Mouse (Mus musculus): ENCODE data around the gene Cops7b. TPM values are rescaled to one million over a fixed set of nuclear protein-coding genes. Genes with fewer than 3 reads are reported as not detected.

Cops7b gene
- polyA plus RNA-seq, 1 experiment from 2014 or later, result 45.4 TPM

DNA sequence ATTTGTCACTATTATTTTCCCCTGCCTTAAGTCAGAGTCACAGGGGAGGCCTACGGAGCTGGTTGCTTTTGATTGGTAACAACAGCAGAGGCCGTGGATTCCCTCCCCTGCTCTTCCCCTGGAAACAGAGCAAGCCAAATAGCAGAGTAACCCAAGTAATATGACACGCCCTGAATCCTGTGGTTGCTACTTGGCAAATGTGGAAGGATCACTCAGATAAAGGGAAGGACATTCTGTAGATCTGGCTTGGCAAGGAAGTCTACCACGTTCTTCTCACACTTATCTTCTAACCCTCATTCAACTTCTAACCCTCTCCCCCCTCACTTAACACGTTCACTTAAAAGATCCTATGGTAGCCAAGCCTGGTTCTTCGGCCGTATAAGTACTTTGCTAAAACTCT lies 24.8 kb upstream of the Cops7b start:
- Histone ChIP-seq H3K27me3 (ENCODE audit: insufficient read depth, low read length) (no peaks in the 10 kb centered on the region), H3K4me3 (ENCODE audit: low read length) (no peak overlapping the region), H3K4me2 (replicated peaks; ENCODE audit: low read depth, low read length) (no peak overlapping the region), H3K4me1 (ENCODE audit: insufficient read depth, low read length) (no peaks in the 10 kb centered on the region), H3K9ac (replicated peaks; ENCODE audit: low read length) (no peak overlapping the region), H3K36me3 (ENCODE audit: insufficient read depth, low read length) (peaks cover 1% of the 10 kb centered on the region; the same call in 1 of the 2 replicates), H3K27ac (ENCODE audit: low read length) (no peak overlapping the region), H3K9me3 (ENCODE audit: low read length) (no peaks in the 10 kb centered on the region)
- 63% methylated on average over 7 of the region's 7 CpGs for WGBS
- no peak for ATAC-seq (ENCODE audit: low FRiP score, low TSS enrichment)

DNA sequence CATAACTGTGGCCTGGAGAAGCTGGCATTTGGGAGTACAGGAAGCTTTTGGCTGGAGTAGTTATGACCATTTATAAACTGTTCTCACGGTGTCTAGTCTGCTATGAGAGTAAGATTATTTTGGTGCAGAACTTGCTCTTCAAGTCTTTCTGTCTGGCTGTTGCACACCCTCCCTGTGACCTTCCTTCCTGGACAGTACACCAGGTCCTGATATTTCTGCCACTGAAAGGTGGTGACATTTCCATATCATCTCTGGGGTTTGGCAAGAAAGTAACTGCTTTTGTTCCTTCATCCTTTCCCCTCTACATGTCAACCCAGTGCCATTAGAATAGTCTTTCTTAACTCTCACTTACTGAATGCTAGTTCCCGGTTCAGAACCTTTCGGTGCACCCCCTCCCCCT lies 23.5 kb upstream of the Cops7b start:
- Histone ChIP-seq H3K27me3 (ENCODE audit: insufficient read depth, low read length) (no peaks in the 10 kb centered on the region), H3K9ac (replicated peaks; ENCODE audit: low read length) (no peak overlapping the region), H3K4me3 (ENCODE audit: low read length) (no peak overlapping the region), H3K4me1 (ENCODE audit: insufficient read depth, low read length) (no peaks in the 10 kb centered on the region), H3K36me3 (ENCODE audit: insufficient read depth, low read length) (peaks cover 9% of the 10 kb centered on the region), H3K9me3 (ENCODE audit: low read length) (no peaks in the 10 kb centered on the region), H3K4me2 (replicated peaks; ENCODE audit: low read depth, low read length) (no peak overlapping the region), H3K27ac (ENCODE audit: low read length) (no peak overlapping the region)
- ATAC-seq (ENCODE audit: low FRiP score, low TSS enrichment), result no peak
- WGBS, result 88% methylated on average over 3 of the region's 3 CpGs

DNA sequence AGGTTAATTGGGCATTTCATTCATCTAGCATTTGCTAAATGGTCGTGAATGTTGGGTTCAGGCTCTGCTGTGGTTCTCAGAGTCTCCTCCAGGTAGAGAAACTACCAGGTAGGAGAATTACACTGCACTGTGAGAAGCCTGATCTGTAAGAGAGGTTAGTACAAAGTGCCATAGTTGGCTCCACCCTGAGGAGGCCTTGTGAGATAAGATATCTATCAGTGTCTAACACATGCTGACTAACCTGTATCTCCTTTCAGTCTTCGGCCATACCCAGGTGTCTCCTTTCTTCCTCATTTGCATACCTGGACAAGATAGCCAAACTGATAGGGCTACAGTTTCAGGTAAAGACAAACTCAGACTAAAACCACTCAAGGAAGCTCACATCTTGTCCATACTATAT lies 20.0 kb upstream of the Cops7b start:
- Histone ChIP-seq H3K9ac (replicated peaks; ENCODE audit: low read length) (no peak overlapping the region), H3K4me2 (replicated peaks; ENCODE audit: low read depth, low read length) (no peak overlapping the region), H3K36me3 (ENCODE audit: insufficient read depth, low read length) (peaks cover 11% of the 10 kb centered on the region), H3K27ac (ENCODE audit: low read length) (no peak overlapping the region), H3K4me1 (ENCODE audit: insufficient read depth, low read length) (no peaks in the 10 kb centered on the region), H3K9me3 (ENCODE audit: low read length) (no peaks in the 10 kb centered on the region), H3K4me3 (ENCODE audit: low read length) (no peak overlapping the region), H3K27me3 (ENCODE audit: insufficient read depth, low read length) (no peaks in the 10 kb centered on the region)
- no peak for ATAC-seq (ENCODE audit: low FRiP score, low TSS enrichment)
- 73% methylated on average over 2 of the region's 2 CpGs for whole genome bisulfite sequencing

DNA sequence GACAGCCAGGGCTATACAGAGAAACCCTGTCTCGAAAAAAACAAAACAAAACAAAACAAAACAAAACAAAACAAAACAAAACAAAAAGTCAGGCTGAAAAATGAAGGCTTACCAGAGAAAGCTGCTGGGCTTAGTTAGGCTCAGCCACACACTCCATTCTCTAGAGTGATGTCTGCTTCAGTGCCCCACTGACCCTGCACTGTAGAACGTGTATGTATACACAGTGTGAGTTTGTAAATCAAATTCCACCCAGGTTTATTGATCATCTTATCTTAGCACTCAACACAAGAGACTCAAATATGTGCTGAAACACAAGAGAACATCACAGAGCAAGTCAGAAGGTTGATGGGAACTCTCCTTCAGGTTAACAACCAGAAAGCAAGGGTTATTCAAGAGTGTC lies 14.3 kb upstream of the Cops7b start:
- no peak overlapping the region for H3K9ac ChIP-seq (replicated peaks; ENCODE audit: low read length)
- no peaks in the 10 kb centered on the region for H3K4me1 ChIP-seq (ENCODE audit: insufficient read depth, low read length)
- no peaks in the 10 kb centered on the region for H3K9me3 ChIP-seq (ENCODE audit: low read length)
- no peak overlapping the region for H3K4me3 ChIP-seq (ENCODE audit: low read length)
- 66% methylated on average over 2 of the region's 2 CpGs for WGBS
- no peaks in the 10 kb centered on the region for H3K27me3 ChIP-seq (ENCODE audit: insufficient read depth, low read length)
- no peak for ATAC-seq (ENCODE audit: low FRiP score, low TSS enrichment)
- H3K4me2 ChIP-seq (replicated peaks; ENCODE audit: low read depth, low read length), result no peak overlapping the region
- H3K27ac ChIP-seq (ENCODE audit: low read length), result no peak overlapping the region
- H3K36me3 ChIP-seq (ENCODE audit: insufficient read depth, low read length), result peaks cover 7% of the 10 kb centered on the region; the same call in 1 of the 2 replicates

DNA sequence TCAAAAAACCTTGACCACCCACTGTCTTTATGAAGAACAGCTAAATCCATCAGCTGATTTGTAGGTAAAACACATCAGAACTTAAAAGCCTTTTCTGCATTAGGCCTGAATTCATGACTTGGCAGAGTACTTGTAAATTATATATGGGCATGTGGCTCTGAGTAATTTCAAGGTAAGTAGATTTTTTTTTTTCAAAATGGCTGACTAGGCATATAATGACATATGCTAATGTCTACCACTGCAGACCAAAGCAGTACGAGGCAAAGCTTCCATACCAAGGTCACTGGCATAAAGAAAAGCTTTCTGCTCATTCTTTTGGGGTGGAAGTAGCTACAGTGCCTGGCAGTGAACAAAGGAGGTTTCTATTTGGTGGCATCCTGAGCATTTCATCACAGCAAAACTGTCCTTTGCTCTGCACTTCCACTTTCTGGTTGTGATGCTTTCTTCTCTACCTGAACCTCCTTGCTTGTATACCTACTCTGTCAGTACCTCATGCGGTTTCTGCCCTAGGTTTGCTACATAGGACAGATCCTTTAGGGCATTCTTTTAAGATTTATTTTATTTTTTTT lies 13.3 kb upstream of the Cops7b start:
- Histone ChIP-seq H3K27ac (ENCODE audit: low read length) (no peak overlapping the region), H3K9me3 (ENCODE audit: low read length) (no peaks in the 10 kb centered on the region), H3K36me3 (ENCODE audit: insufficient read depth, low read length) (0 out of 2 replicates have a peak, but pooled peaks cover under 1% of the 10 kb centered on the region), H3K4me3 (ENCODE audit: low read length) (no peak overlapping the region), H3K27me3 (ENCODE audit: insufficient read depth, low read length) (no peaks in the 10 kb centered on the region), H3K4me2 (replicated peaks; ENCODE audit: low read depth, low read length) (no peak overlapping the region), H3K4me1 (ENCODE audit: insufficient read depth, low read length) (no peaks in the 10 kb centered on the region), H3K9ac (replicated peaks; ENCODE audit: low read length) (no peak overlapping the region)
- 92% methylated on average over 2 of the region's 2 CpGs for WGBS
- no peak for ATAC-seq (ENCODE audit: low FRiP score, low TSS enrichment)

DNA sequence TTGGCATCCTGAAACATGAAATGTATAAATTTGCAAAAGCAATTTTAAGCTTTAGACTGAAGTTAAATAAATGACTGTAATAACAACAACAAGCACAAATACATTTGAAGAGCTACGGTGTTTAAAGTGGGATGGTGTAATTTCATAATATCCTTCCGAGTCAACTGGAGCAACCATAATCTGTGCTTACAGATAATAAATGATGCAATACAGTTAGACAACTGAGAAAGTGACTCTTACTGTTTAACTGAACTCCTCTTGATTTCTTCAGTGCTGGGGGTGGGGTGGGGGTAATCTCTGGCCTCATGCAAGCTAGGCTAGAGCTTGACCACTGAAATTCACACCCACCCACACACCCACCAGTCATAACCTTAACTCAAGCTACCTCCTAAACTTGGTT lies 11.3 kb upstream of the Cops7b start:
- H3K4me1 ChIP-seq (ENCODE audit: insufficient read depth, low read length), result no peaks in the 10 kb centered on the region
- no peak overlapping the region for H3K4me2 ChIP-seq (replicated peaks; ENCODE audit: low read depth, low read length)
- no peaks in the 10 kb centered on the region for H3K27me3 ChIP-seq (ENCODE audit: insufficient read depth, low read length)
- 93% methylated on average over 2 of the region's 2 CpGs for WGBS
- no peak overlapping the region for H3K9ac ChIP-seq (replicated peaks; ENCODE audit: low read length)
- no peaks in the 10 kb centered on the region for H3K36me3 ChIP-seq (ENCODE audit: insufficient read depth, low read length)
- no peaks in the 10 kb centered on the region for H3K9me3 ChIP-seq (ENCODE audit: low read length)
- no peak overlapping the region for H3K4me3 ChIP-seq (ENCODE audit: low read length)
- no peak overlapping the region for H3K27ac ChIP-seq (ENCODE audit: low read length)
- no peak for ATAC-seq (ENCODE audit: low FRiP score, low TSS enrichment)

DNA sequence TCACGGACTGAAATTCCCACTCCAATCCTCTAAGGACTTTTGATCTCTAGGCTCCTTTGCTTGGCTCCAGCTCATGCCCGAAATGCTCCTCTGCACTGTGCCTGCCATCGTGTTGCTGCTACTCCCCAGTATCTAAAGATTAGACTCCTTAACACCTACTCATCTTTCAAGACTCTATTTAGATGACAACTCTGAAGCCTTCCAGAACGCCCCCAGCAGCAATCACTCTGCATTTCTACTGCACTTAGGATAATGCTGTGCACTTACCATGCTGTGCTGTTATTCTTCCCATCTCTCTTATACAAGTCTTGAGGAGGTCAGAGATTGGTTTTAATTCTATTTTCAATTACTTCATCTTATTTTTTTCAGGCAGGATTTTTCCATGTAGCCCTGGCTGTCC lies 10.8 kb upstream of the Cops7b start:
- no peak overlapping the region for H3K9ac ChIP-seq (replicated peaks; ENCODE audit: low read length)
- no peaks in the 10 kb centered on the region for H3K9me3 ChIP-seq (ENCODE audit: low read length)
- no peak overlapping the region for H3K4me3 ChIP-seq (ENCODE audit: low read length)
- H3K27ac ChIP-seq (ENCODE audit: low read length), result no peak overlapping the region
- no peaks in the 10 kb centered on the region for H3K27me3 ChIP-seq (ENCODE audit: insufficient read depth, low read length)
- 88% methylated on average over 4 of the region's 4 CpGs for WGBS
- no peak for ATAC-seq (ENCODE audit: low FRiP score, low TSS enrichment)
- no peaks in the 10 kb centered on the region for H3K36me3 ChIP-seq (ENCODE audit: insufficient read depth, low read length)
- H3K4me1 ChIP-seq (ENCODE audit: insufficient read depth, low read length), result no peaks in the 10 kb centered on the region
- H3K4me2 ChIP-seq (replicated peaks; ENCODE audit: low read depth, low read length), result no peak overlapping the region

DNA sequence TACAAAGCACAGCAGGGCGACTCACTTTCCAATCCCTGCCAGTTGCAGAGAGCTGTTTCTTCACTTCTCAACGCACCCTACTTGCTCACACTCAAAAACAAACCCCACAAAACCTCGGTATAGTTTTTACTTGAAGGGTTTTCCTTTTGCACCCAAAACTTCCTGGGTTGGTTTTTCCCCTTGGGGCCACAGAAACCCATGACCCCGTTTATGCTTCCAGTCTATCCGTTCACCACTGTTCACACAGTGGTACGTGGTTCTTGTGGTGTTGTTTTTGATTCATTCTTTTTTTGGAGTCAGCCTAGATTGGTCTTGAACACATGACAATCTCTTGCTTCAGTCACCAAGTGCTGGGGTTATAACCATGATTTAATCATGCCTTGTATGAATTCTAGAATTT lies 2.3 kb upstream of the Cops7b start:
- Histone ChIP-seq H3K4me1 (ENCODE audit: insufficient read depth, low read length) (peaks cover 15% of the 10 kb centered on the region), H3K27ac (ENCODE audit: low read length) (no peak overlapping the region), H3K4me3 (ENCODE audit: low read length) (no peak overlapping the region), H3K36me3 (ENCODE audit: insufficient read depth, low read length) (0 out of 2 replicates have a peak, but pooled peaks cover 4% of the 10 kb centered on the region), H3K4me2 (replicated peaks; ENCODE audit: low read depth, low read length) (no peak overlapping the region), H3K27me3 (ENCODE audit: insufficient read depth, low read length) (no peaks in the 10 kb centered on the region), H3K9ac (replicated peaks; ENCODE audit: low read length) (no peak overlapping the region), H3K9me3 (ENCODE audit: low read length) (no peaks in the 10 kb centered on the region)
- WGBS, result 81% methylated on average over 6 of the region's 6 CpGs
- no peak for ATAC-seq (ENCODE audit: low FRiP score, low TSS enrichment)

DNA sequence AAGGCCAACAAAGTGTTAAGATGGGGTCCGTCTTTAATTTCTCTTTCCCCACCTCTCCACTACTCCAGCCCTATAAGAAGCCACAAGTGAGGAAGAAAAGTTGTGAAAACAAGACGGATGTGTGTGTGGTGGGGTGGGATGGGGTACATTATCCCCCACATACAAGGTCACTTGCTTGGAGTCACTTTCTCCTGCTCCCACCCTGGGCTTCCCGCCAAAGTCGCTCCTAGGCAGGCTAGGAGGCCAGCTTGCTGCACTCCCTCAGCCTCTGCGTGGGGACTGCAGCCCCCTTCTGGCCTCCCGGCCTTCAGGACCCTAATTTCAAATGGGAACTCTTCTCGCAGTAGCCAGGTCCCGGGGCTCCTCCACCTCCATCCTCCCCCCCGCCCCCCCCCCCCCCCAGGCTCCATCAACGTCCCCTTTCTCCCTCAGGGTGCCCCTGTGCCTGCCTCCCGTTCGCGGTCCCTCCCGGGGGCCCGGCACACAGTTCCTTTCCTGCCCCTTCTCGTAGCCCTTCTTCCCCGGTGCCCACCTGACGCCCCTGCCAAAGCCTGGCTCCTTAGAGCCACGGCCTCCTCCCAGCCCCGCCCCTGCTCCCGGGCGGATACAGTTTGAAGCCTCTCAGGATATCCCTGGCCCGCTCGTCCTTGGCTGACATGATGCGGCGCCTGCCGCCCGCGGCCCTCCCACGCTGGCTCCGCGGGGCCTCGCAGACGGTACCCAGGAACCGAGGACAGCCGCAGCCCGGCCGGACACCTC lies 833 bp upstream of the Cops7b start:
- H3K27me3 ChIP-seq (ENCODE audit: insufficient read depth, low read length), result no peaks in the 10 kb centered on the region
- 0 out of 2 replicates have a peak, but pooled peaks cover 4% of the 10 kb centered on the region for H3K36me3 ChIP-seq (ENCODE audit: insufficient read depth, low read length)
- no peak overlapping the region for H3K27ac ChIP-seq (ENCODE audit: low read length)
- peak; percentile 90 for ATAC-seq (ENCODE audit: low FRiP score, low TSS enrichment)
- peaks cover 15% of the 10 kb centered on the region for H3K4me1 ChIP-seq (ENCODE audit: insufficient read depth, low read length)
- H3K9ac ChIP-seq (replicated peaks; ENCODE audit: low read length), result peak overlapping the region; percentile 83
- peak overlapping the region; percentile 79 for H3K4me2 ChIP-seq (replicated peaks; ENCODE audit: low read depth, low read length)
- H3K4me3 ChIP-seq (ENCODE audit: low read length), result peak overlapping the region; percentile 83
- WGBS, result under 1% methylated on average over 32 of the region's 38 CpGs
- H3K9me3 ChIP-seq (ENCODE audit: low read length), result no peaks in the 10 kb centered on the region

DNA sequence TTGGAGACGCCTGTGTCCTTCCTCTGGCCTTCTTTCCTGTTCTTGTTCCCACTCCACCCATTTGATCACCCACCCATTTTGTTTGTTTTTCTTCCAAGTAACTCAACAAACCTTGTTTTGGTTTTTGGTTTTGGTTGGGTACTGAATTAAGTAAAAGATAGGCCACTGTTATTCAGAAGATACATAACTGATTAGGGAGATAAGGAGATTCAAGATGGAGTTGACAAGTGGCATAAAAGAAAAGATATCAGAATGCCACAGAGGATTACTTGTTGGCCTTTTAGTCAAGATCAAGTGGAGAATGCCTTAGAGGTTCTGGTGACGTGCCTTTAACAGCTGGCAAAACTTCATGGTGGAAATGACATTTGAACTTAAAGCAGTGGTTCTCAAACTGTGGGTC lies 1.0 kb downstream of the Cops7b start:
- no peak for ATAC-seq (ENCODE audit: low FRiP score, low TSS enrichment)
- H3K4me3 ChIP-seq (ENCODE audit: low read length), result no peak overlapping the region
- 58% methylated on average over 2 of the region's 2 CpGs for WGBS

More for the DNA sequence above, 1.0 kb downstream of the Cops7b start:
- Histone ChIP-seq H3K9me3 (ENCODE audit: low read length) (no peaks in the 10 kb centered on the region), H3K27ac (ENCODE audit: low read length) (no peak overlapping the region), H3K27me3 (ENCODE audit: insufficient read depth, low read length) (no peaks in the 10 kb centered on the region), H3K36me3 (ENCODE audit: insufficient read depth, low read length) (0 out of 2 replicates have a peak, but pooled peaks cover 4% of the 10 kb centered on the region), H3K4me1 (ENCODE audit: insufficient read depth, low read length) (peaks cover 24% of the 10 kb centered on the region), H3K4me2 (replicated peaks; ENCODE audit: low read depth, low read length) (no peak overlapping the region), H3K9ac (replicated peaks; ENCODE audit: low read length) (no peak overlapping the region)
